Mouse (Mus musculus) layer of hippocampus, postnatal 25 days (tissue): ENCODE data around the gene F11. TPM values are rescaled to one million over a fixed set of nuclear protein-coding genes. Genes with fewer than 3 reads are reported as not detected.
A peak's percentile ranks its signal among the peaks of the same experiment; 100 is the strongest.

Source experiments
- DNase-seq, 2 experiments: peaks; one replicate each; pipeline ENCODE4 v3.0.0; 2022; ENCODE audit warnings: mixed read lengths in 2 of 2, low spot score in 1 of 2; ENCODE audit errors: extremely low spot score in 1 of 2
- total RNA-seq, 2 experiments: library from RNA; stranded (reverse); gene quantifications; 2 replicates each; pipeline ENCODE4 v1.2.3; 2021

Gene F11
- total RNA-seq = not detected

DNA sequence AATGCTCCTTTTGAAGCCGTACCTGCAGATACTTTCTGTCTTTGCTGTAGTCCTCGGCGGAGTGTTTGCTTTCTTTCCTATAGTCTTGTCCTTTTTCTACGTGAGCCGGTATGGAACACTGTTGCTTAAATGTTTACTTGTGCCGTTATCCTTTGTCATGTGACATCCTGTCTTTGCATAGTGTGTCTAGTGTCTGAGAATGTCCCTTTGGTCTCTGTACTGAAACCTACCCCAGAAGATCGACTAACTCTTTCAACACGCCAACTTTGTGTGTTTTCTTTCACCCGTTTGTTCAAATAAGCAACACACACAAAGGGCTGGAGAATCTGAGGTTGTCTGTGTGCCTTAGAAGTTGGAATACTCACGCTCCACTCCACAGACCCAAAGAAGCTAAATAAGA is at the start of gene F11:
TSS of gene F11 (minus strand) at position 112 of the 400 bp plus-strand sequence.
- no peak for DNase-seq

DNA sequence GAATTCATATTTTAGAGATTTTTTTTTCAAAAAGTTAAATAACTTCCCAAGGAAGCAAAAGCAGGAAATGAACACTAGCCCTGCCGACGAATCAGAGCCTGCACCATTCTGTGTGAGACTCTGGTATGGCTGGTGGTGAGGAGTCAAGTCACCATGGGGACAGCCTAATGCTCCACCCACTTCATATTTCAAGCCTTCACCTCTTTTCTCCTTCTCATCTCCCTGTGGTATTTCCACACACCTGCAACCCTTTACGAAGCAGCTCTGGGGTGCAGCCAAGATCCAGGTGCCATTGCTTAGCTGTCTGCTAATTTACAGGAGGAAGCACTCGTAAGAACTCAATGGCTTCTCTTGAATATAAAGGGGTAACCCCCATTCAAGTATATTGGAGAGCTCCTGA is 49.1 kb upstream of the F11 start:
- DNase-seq = no peak

DNA sequence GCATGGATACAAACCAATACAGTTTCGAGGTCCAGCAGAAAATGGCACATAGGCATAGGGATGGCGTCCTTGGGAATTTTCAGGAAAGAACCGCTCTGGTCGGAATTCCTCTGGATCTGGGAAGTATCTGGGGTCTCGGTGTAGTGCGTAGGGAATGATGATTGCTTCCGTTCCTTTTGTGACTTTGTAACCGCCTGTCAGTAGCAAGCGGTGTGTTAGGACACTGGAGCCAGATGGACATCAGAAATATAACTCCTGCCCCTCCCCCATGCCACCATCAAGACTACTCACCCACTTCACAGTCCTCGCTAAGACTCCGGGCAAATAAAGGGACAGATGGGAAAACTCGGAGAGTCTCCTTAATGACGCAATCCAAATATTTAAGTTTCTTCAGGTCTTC is 46.5 kb upstream of the F11 start, which contains the start of gene Gm45753:
TSS of gene Gm45753 (minus strand) at position 101 of the 400 bp plus-strand sequence.
- no peak for DNase-seq

DNA sequence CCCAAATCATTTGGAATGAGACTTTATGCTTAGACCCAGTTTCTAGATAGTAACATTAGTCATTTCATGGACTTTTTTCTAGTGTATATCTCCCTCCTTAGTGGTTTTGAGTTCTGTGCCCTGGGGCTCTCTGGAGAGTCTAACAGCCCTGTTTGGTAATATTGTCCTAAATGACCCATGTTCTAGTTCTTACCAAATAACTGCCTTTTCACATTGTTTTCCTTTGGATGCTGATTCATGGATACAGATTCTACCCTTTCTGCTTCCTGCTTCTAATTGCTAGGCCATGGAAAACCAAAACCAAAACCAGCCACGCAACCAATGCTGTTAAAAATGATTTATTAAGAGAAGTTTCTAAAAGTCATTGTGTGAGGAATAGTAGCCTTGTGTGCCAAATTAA is 43.6 kb upstream of the F11 start:
- DNase-seq = no peak

DNA sequence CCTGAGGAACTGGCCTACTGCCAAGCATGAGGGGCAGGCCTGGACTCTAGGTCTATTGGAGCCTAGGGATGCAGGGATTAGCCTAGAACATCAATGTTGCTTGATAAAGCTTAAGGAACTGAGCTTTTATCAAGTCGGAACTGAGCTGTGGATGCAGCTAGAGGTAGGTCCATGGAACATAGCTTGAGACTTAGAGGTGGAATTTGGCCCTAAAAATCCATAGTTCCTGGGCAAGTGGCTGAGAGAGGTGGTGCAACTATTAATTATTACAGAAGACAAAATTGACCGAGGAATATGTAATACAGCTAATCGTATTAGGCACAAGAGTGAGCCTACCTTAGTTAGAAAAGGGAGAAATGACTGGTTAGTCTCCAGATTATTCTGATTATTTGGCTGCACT is 42.5 kb upstream of the F11 start:
- no peak for DNase-seq

DNA sequence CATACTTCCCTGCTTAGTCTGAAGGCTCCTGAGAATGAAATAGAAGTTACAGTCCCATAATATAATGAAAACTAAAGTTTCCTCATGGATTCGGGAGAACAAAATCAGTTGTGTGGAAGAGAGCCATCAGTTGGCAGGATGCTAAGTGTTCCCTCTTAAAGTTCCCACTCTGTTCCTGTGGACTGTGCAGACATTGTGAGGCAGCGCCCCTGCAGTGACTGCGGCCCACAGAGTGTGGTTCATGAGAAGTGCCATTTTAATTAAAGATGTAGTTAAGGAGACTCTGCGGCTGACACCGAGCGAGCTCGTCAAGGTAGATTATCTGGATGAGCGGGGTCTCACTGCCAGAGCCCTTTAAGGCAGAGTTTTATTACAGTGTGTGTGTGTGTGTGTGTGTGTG is 40.6 kb upstream of the F11 start:
- no peak for DNase-seq

DNA sequence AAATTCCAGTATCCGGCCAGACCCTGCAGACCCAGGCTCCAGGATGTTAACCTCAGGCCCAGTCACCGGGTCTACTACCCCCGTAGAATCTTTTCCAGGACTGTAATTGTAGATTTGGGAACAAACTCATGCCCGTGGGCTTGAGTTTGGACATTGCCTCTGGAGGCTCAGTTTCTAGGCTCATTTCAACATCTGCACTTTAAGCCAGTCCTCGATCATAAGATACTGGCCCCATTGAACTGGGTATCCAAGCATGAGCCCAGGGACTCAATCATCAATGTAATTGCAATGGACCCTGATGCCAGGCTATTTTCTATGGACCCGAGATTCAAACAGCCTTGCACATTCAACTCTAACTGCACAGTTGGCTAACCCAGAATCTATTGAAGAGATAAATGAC is 33.4 kb upstream of the F11 start:
- DNase-seq = no peak

DNA sequence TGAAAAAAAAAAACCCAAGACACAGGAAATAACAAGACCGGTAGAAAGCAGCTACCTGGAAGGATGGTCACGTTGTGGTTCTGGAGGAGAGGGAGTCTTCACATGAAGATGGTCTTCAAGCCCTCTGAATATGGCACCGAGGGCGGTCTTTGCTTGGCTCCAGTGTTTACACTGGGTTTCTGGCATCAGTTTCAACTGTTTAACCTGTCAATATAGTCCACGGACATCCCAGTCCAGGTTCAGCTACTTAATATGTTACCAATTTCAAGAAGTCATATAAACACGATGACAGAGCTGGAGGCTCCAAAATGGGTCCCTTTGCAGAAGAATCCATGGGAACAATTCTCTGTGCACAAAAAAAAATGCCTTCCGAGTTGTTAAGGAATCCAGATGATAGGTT is 32.9 kb upstream of the F11 start, which contains the start of gene Klkb1:
TSS of gene Klkb1 (minus strand) at position 173 of the 400 bp plus-strand sequence.
- DNase-seq = no peak

DNA sequence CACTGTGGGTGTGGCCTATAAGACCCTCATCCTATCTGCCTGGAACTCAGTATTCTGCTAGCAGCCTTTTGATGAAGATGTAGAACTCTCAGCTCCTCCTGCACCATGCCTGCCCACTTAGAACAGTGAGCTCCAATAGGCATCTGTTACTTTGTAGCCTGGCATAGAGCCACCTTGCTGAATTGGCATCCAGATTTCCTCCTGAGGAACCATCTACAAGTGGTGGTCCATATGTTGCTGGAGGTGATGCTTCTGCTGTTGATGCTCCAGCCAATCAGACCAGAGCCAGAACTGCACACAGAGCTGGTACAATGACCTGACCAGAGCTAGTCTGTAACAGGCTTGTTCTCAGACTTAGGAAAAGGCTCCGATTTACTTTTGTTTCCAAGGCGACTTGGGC is 30.0 kb upstream of the F11 start:
- DNase-seq = peak; percentile 12 to 39

DNA sequence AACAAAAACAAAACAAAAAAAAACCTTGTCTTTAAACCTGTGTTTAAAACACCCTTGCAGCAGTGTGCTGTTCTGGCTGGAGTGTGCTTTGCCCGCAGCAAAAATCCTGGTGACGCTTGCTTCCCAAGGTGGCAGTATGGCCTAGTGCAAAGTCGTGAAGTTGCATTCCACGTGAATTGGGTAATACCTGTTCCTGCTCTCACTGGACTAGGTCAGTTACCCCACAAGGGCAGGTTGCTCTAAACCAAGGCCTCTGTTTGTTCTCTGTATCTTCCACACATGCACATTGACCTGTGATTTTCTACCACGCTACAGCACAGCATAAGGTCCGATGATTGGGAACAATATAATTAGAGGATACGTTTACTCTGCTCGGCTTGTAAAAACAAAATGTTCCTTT is 19.8 kb upstream of the F11 start:
- DNase-seq = no peak

DNA sequence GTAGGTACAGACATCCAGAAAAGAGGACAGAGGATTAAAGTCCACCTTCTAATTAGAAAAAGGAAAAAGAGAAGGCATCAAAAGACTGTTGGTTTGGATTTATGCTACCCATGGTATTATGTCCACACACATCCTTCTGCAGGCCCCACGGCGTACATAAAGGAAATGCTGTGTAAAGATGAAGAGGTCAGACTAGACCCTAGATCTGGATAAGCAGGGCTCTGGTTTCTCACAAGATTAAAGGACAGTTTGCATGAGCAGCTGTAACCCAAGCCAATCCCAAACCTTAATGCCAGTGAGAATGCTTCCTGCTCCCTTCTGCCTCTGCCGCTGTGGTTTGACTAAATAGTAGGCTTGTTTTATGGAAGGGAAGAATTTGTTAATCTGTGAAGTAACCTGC is 15.6 kb upstream of the F11 start:
- DNase-seq = no peak

DNA sequence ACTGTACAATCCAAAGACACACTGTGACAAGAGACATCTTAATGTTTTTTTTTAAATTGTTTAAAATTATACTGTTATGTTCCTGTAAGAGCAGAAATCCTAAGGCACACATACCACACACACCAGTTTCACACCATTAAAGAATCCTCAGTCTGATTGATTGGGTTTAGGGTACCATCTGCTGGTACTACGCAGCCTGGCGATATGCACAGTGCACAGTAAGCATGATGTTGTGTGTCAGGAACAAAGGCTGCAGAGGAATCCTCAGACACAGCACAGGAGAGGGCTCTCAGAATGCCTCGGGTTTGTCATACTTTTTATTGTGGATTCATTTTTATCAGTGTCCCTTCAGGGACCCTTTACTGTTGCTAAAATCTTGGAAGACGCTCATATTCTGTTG is 12.5 kb upstream of the F11 start:
- no peak for DNase-seq

DNA sequence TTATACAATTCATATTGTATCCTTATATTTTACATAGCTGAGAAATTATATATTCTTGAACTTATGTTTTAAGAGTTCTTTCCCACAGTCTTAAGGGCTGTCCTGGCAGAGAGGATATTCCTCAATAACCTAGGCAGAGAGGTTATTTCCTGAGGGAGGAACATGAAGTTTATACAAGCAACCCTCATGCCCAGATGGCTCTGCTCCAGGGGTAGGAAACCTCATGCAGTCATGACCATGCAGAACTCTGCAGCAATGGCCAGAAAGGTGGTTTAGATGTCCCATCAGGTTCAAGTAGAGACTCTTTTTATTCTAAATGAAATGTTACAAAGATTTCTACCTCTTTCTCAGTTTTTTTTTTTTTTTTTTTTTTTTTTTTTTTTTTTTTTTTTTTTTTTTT is 7.2 kb upstream of the F11 start:
- no peak for DNase-seq

DNA sequence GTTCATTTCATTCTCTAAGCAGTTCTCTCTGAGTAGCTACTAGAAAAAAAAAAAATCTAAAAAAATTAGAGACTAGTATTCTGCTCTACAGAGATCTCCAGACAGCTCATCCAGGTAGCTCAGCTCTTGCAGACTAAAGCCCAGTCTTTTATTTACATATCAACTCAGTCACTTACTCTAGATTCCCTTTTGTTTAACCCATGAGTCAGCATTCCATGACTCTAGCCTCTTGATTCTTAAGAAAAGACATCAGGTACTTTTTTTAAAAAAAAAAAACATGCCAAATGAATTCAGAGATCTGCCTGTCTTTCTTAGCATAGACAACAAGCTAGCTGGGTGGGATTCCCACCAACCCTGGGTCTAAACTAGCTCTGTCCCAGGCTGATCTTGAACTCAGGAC is 6.7 kb upstream of the F11 start:
- DNase-seq = no peak

DNA sequence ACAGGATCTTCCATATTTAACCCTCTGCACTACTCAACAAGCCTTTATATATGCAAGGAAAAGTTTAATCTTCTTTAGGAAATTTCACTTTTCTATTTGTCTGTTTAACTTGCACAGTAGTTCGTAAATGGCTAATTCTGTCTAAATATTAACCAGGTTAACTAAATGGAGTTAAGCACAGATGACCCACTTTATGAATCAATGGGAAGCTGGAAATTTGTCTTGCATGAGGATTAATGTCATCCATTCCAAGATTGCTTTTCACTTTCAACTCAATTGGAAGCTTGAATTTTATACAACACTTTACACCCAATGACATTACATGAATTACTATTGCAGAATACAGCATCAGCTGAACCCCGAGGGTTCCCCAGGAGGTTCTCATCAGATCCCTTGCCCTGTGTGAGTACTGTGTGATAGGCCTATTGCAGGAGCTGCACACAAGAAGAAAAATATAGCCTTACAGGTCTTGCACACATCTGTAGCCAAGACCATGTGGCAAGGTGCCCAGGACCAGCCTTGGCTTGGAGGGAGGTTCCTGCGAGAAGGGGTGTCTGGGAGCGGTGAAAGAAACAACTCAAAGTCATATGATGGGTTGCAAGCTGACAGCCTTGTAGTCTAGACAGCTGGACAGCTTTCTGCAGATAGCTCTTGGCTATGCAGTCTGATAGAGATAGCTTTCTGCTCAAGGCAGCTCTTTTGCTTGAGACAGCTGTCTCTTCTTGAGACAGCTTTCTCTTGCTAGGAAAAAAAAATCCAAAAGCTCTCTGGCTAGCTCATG is 6.0 kb upstream of the F11 start:
- DNase-seq = no peak

DNA sequence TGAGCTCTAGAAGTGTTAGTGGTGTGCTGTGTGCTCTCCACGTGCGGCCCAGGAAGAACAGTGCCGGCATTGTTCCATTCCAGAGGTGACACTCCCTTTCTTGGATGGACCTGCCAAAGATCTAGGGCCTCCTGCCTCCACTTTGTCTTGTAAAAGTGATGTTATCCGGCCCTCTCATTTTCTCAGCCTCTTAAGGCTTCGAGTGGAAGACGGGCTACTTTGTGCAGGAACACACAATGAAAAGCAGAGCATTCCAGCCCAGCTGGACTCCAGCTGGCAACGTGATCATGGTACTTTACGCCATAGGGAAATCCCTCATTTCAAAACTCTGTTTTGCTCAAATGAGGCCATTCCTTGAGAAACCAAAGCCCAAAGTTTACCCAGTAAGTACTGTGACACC is 5.2 kb upstream of the F11 start:
- no peak for DNase-seq

DNA sequence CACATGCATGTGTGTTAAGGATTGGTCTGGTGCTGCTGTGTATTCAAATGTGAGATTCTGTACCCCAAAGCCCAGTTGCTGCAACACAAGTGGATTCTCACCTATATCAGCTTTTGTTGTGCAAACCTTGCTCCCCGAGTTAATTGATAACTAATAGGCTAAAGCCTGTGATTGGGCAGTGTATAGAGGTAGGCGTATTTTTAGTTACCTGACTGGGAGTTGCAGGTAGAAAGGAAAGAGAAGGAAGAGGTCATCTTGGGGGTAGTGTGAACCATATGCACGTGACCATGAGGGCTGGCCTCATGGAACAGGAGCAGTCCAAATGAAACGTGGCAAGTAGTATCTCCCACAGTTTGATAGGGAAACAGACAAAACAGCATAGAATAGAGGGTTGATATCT is 3.1 kb upstream of the F11 start:
- no peak for DNase-seq

DNA sequence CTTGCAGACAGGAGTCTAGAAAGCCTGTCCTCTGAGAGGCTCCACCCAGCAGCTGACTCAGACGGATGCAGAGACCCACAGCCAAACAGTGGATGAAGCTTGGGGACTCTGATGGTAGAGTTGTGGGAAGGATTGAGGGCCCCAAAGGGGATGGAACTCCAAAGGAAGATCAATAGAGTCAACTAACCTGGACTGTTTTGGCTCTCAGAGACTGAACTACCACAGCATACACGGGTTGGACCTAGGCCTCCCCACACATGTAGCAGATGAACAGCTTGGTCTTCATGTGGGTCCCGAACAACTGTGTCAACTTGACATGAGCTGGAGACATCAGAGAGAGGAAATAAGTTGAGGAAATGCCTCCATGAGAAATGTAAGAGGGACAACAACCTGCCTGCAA is 1.0 kb upstream of the F11 start:
- DNase-seq = no peak

DNA sequence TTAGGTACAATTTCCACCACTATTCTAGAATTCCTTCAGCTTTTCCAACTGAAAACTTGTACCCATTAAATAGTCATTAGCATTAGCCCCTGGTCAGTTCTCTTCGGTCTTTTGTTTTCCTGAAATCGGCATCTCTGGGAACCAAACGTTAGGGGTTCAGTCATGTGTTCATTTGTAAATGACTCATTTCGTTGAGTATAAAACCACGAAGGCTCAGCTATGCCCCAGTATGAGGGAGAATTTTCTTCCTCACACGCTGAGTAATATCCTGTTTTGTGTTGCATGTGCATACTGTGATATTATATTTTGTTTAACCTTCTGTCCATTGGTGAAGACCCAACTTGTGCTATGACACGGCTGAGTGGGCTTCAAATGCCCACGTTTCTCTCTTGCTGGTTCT is 3.4 kb downstream of the F11 start:
- DNase-seq = no peak

DNA sequence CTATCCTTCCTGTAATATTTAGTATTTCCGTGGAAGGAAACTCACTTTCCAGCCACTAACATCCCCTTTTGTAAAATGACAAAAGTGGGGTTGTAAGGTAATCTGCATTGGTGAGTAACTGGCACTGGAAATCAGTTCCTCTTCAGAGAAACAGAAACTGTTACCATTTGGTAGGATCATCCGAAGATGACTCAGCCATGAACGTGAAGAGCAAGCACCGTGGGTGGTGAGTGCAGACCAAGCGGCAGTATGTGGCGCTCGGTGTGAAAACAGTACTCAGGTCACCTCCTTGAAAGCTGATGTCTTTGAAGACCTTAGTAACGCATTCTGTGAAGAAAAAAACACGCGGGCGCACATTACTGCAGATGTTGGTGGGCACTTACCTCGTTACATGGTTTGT is 6.8 kb downstream of the F11 start:
- DNase-seq = no peak

DNA sequence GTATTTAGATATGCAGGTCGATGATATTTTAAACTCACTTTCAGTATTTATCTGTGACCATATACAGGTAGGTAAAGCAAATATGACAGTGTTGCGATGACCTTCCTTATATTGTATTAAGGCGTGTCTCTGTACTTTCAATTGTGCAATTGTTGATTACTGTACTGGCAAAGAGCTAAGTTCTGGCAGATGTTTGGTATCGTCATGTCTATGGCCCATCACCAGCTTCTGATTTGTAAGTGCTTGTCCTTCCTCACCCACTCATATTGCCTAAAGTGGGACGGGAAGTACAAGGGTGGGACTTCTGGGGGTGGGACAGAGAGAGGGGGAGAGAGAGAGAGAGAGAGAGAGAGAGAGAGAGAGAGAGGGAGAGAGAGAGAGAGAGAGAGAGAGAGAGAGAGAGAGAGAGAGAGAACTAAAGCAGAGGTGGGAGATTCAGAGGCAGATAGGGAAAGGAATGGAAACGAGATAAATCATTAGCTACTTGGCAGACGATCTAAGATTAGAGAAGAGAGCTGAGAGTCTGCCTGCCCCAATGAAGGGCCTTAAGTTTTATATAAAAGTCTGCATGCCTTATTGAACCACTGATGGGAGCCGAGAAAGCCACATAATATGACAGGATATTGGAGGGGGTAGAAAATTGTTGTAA is 7.5 kb downstream of the F11 start:
- DNase-seq = no peak

DNA sequence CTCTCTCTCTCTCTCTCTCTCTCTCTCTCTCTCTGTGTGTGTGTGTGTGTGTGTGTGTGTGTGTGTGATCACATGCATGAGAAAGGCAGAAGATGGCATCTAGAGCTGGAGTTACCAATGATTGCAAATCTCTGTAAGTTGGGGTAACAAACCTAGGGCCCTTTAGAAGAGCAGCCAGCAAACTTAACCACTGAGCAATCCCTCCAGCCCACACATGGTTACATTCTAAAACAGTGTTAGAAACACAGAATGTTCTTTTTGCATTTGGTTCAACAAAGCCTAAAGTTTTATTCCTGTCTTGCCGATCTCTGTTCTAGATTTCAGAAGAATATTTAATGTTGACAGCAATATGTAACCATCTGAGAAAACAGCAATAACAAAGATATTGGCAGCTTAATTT is 8.2 kb downstream of the F11 start:
- DNase-seq = no peak
